Mouse (Mus musculus): ENCODE measurements around the gene Wdr35.

- no peak for TF ChIP-seq POLR2A (IDR thresholded peaks at IDR 0.05; ENCODE audit: insufficient read depth, low read depth, low read length)
- TF ChIP-seq CTCF (IDR thresholded peaks at IDR 0.05) = no peak
- TF ChIP-seq EP300 (IDR thresholded peaks at IDR 0.05; ENCODE audit: insufficient read depth, low read depth, low read length) = no peak
These were observed 36.6 kb downstream of the Wdr35 start for GRCm38 (mm10) chr12:9010311-9010710.
